Mouse (Mus musculus): ENCODE measurements around the gene Mtss1l. TPM values are rescaled to one million over a fixed set of nuclear protein-coding genes. Genes with fewer than 3 reads are reported as not detected.

The Mtss1l gene
- polyA plus RNA-seq, 1 experiment from 2014 or later = 9.9 TPM

- no peak for DNase-seq (ENCODE audit: low spot score)
- Histone ChIP-seq H3K4me3 (ENCODE audit: low read depth, low read length) (no peak overlapping the region), H3K9me3 (ENCODE audit: control insufficient read depth, low read length) (no peaks in the 10 kb centered on the region), H3K9ac (ENCODE audit: low read length) (no peak overlapping the region), H3K27me3 (replicated peaks; ENCODE audit: control insufficient read depth, insufficient read depth, low read length) (no peaks in the 10 kb centered on the region), H3K4me2 (ENCODE audit: low read length) (peak overlapping the region; percentile 70; the same call in 1 of the 2 replicates), H3K27ac (ENCODE audit: low read depth) (peak overlapping the region; percentile 74), H3K36me3 (ENCODE audit: control insufficient read depth, insufficient read depth, low read length) (no peaks in the 10 kb centered on the region), H3K4me1 (replicated peaks; ENCODE audit: control insufficient read depth, insufficient read depth, low read length) (peaks cover 83% of the 10 kb centered on the region)
- ATAC-seq (replicated peaks; ENCODE audit: low FRiP score, low TSS enrichment, low read depth) = no peak
- WGBS = 41% methylated on average over 6 of the region's 6 CpGs
These were observed 1.2 kb upstream of the Mtss1l start for GRCm38 (mm10) chr8:110719898-110720653.

GRCm38 (mm10) chr8:110721606-110722413 lies 534 bp downstream of the Mtss1l start:
- Histone ChIP-seq H3K4me1 (replicated peaks; ENCODE audit: control insufficient read depth, insufficient read depth, low read length) (peaks cover 67% of the 10 kb centered on the region), H3K4me3 (ENCODE audit: low read depth, low read length) (peak overlapping the region; percentile 70), H3K9me3 (ENCODE audit: control insufficient read depth, low read length) (no peaks in the 10 kb centered on the region), H3K4me2 (ENCODE audit: low read length) (peak overlapping the region; percentile 70), H3K27me3 (replicated peaks; ENCODE audit: control insufficient read depth, insufficient read depth, low read length) (no peaks in the 10 kb centered on the region), H3K36me3 (ENCODE audit: control insufficient read depth, insufficient read depth, low read length) (0 out of 2 replicates have a peak, but pooled peaks cover 8% of the 10 kb centered on the region), H3K9ac (ENCODE audit: low read length) (peak overlapping the region; percentile 81), H3K27ac (ENCODE audit: low read depth) (peak overlapping the region; percentile 74; the same call in 1 of the 2 replicates)
- peak; percentile 69 for DNase-seq (ENCODE audit: low spot score)
- ATAC-seq (replicated peaks; ENCODE audit: low FRiP score, low TSS enrichment, low read depth) = peak; percentile 67
- under 1% methylated on average over 55 of the region's 59 CpGs for WGBS

GRCm38 (mm10) chr8:110722414-110723011 lies 1.2 kb downstream of the Mtss1l start:
- H3K27me3 ChIP-seq (replicated peaks; ENCODE audit: control insufficient read depth, insufficient read depth, low read length) = no peaks in the 10 kb centered on the region
- H3K36me3 ChIP-seq (ENCODE audit: control insufficient read depth, insufficient read depth, low read length) = peaks cover 14% of the 10 kb centered on the region
- peak overlapping the region; percentile 81 for H3K9ac ChIP-seq (ENCODE audit: low read length)
- no peaks in the 10 kb centered on the region for H3K9me3 ChIP-seq (ENCODE audit: control insufficient read depth, low read length)
- H3K4me1 ChIP-seq (replicated peaks; ENCODE audit: control insufficient read depth, insufficient read depth, low read length) = peaks cover 60% of the 10 kb centered on the region
- peak overlapping the region; percentile 70 for H3K4me3 ChIP-seq (ENCODE audit: low read depth, low read length)
- DNase-seq (ENCODE audit: low spot score) (no peak), ATAC-seq (replicated peaks; ENCODE audit: low FRiP score, low TSS enrichment, low read depth) (no peak)
- WGBS = 48% methylated on average over 11 of the region's 11 CpGs
- H3K4me2 ChIP-seq (ENCODE audit: low read length) = peak overlapping the region; percentile 70
- no peak overlapping the region for H3K27ac ChIP-seq (ENCODE audit: low read depth)

DNA sequence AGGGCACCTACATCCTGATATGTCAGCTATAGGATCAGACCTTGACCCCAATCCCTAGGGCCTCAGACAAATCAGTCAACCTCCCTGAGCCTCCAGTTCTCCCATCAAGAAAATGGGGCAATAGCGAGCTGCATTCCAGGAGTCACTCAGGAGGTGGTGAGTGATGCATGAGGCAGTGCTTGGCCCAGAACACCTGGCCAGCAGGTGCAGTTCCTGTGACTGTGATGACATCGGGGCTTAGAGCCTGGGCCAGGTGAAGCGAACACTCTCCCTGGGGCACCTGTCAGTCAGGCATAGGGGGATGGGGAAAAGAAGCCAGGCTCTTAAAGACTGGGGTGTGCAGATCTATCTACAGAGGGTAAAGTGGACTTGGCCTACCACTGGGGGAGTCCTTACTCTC lies 3.2 kb downstream of the Mtss1l start:
- Histone ChIP-seq H3K9me3 (ENCODE audit: control insufficient read depth, low read length) (no peaks in the 10 kb centered on the region), H3K27me3 (replicated peaks; ENCODE audit: control insufficient read depth, insufficient read depth, low read length) (no peaks in the 10 kb centered on the region), H3K4me3 (ENCODE audit: low read depth, low read length) (no peak overlapping the region), H3K4me1 (replicated peaks; ENCODE audit: control insufficient read depth, insufficient read depth, low read length) (peaks cover 41% of the 10 kb centered on the region), H3K27ac (ENCODE audit: low read depth) (no peak overlapping the region), H3K4me2 (ENCODE audit: low read length) (no peak overlapping the region), H3K9ac (ENCODE audit: low read length) (0 out of 2 replicates have a peak overlapping the region, but pooled peaks have one; percentile 6), H3K36me3 (ENCODE audit: control insufficient read depth, insufficient read depth, low read length) (peaks cover 34% of the 10 kb centered on the region)
- 58% methylated on average over 3 of the region's 3 CpGs for WGBS
- ATAC-seq (replicated peaks; ENCODE audit: low FRiP score, low TSS enrichment, low read depth) (no peak), DNase-seq (ENCODE audit: low spot score) (no peak)

DNA sequence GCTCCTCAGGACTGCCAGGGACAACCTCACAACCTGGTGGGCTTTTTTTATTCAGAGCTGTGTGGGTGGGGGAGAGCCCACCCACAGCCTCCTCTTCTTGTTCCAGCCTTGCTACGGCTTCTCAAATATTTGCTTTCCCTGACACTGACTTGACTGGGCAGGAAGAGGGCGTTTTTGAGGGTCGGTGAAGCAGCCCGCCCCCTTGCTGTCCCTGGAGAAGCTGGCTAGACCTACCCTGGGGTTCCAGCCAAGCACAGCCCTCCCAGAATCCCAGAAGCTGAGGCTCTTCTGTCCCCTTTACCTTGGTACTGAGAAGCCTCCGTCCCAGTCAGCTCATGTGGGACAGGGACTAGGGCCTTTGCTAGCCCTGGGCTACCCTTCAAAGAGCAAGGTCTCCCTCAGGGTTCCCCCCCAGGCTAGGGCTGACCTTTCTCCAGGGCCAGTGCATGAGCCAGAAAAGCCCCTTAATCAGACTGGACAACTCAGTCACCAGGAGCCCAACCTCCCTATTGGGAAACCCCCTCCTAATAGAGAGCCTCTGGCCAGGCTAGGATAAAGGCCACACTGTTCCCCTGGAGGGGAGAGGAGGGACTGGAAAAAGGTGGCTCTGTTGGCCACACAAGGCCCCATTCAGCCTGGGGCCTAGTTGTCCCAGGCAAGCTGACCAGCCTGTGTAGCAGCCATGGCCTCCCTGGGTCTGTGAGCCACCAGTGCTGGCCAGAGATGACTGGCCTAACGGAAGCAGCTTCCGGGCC lies 4.0 kb downstream of the Mtss1l start:
- 0 out of 2 replicates have a peak overlapping the region, but pooled peaks have one; percentile 6 for H3K9ac ChIP-seq (ENCODE audit: low read length)
- peak overlapping the region; percentile 14; the same call in 1 of the 2 replicates for H3K27ac ChIP-seq (ENCODE audit: low read depth)
- peaks cover 34% of the 10 kb centered on the region for H3K4me1 ChIP-seq (replicated peaks; ENCODE audit: control insufficient read depth, insufficient read depth, low read length)
- no peaks in the 10 kb centered on the region for H3K9me3 ChIP-seq (ENCODE audit: control insufficient read depth, low read length)
- 38% methylated on average over 7 of the region's 7 CpGs for WGBS
- DNase-seq (ENCODE audit: low spot score) (no peak), ATAC-seq (replicated peaks; ENCODE audit: low FRiP score, low TSS enrichment, low read depth) (no peak)
- peaks cover 41% of the 10 kb centered on the region for H3K36me3 ChIP-seq (ENCODE audit: control insufficient read depth, insufficient read depth, low read length)
- H3K4me3 ChIP-seq (ENCODE audit: low read depth, low read length) = no peak overlapping the region
- H3K4me2 ChIP-seq (ENCODE audit: low read length) = no peak overlapping the region
- H3K27me3 ChIP-seq (replicated peaks; ENCODE audit: control insufficient read depth, insufficient read depth, low read length) = no peaks in the 10 kb centered on the region

DNA sequence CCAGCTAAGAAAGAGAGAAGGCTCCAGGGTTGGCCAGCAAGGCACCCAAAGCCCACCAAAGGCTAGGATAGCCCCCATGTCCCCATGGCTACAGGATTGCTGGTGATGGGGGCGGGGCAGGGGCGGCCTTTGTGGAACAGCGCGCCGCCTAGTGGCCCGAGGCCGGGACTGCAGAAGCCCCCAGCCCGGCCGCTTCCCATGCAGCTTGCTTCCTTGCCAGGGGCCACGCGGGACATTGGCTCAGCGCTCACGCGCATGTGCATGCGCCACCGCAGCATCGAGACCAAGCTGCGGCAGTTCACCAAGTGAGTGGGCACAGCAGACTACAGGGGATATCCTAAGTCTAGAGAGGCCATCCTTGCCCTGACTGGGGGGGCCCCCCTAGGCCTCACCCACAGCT lies 5.6 kb downstream of the Mtss1l start:
- H3K27ac ChIP-seq (ENCODE audit: low read depth) = no peak overlapping the region
- no peak overlapping the region for H3K4me2 ChIP-seq (ENCODE audit: low read length)
- DNase-seq (ENCODE audit: low spot score) = peak; percentile 86
- H3K9me3 ChIP-seq (ENCODE audit: control insufficient read depth, low read length) = no peaks in the 10 kb centered on the region
- H3K27me3 ChIP-seq (replicated peaks; ENCODE audit: control insufficient read depth, insufficient read depth, low read length) = no peaks in the 10 kb centered on the region
- H3K36me3 ChIP-seq (ENCODE audit: control insufficient read depth, insufficient read depth, low read length) = peaks cover 57% of the 10 kb centered on the region
- 16% methylated on average over 18 of the region's 18 CpGs for WGBS
- peaks cover 26% of the 10 kb centered on the region for H3K4me1 ChIP-seq (replicated peaks; ENCODE audit: control insufficient read depth, insufficient read depth, low read length)
- ATAC-seq (replicated peaks; ENCODE audit: low FRiP score, low TSS enrichment, low read depth) = no peak
- H3K9ac ChIP-seq (ENCODE audit: low read length) = no peak overlapping the region
- no peak overlapping the region for H3K4me3 ChIP-seq (ENCODE audit: low read depth, low read length)

DNA sequence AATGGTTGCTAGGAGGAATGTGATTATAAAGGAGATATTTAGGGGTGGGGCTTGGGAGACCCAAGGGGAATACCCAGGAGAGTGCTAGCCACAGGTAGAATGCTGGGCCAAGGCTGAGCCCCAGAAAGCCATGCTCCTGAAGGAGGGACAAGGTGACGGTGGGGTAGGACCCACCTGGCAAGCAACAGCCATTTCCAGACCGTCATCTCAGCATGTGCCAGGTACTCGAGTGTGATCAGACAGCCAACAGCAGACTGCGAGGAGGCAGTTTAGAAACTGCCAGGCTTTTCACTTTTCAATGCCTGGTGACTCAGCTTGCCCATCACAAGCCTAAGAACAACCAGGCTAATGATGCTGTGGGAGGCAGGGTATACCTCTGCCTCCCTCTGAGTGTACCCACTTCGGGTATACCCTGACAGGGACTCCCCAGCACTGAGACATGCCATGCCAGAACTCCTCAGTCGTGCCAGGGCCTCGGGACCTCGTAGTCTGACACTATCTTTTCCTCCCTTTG lies 10.1 kb downstream of the Mtss1l start:
- no peak for ATAC-seq (replicated peaks; ENCODE audit: low FRiP score, low TSS enrichment, low read depth)
- no peaks in the 10 kb centered on the region for H3K9me3 ChIP-seq (ENCODE audit: control insufficient read depth, low read length)
- H3K4me2 ChIP-seq (ENCODE audit: low read length) = no peak overlapping the region
- no peak for DNase-seq (ENCODE audit: low spot score)
- peaks cover 95% of the 10 kb centered on the region for H3K36me3 ChIP-seq (ENCODE audit: control insufficient read depth, insufficient read depth, low read length)
- no peaks in the 10 kb centered on the region for H3K4me1 ChIP-seq (replicated peaks; ENCODE audit: control insufficient read depth, insufficient read depth, low read length)
- no peak overlapping the region for H3K27ac ChIP-seq (ENCODE audit: low read depth)
- 92% methylated on average over 8 of the region's 8 CpGs for WGBS
- H3K9ac ChIP-seq (ENCODE audit: low read length) = no peak overlapping the region
- no peaks in the 10 kb centered on the region for H3K27me3 ChIP-seq (replicated peaks; ENCODE audit: control insufficient read depth, insufficient read depth, low read length)
- no peak overlapping the region for H3K4me3 ChIP-seq (ENCODE audit: low read depth, low read length)

DNA sequence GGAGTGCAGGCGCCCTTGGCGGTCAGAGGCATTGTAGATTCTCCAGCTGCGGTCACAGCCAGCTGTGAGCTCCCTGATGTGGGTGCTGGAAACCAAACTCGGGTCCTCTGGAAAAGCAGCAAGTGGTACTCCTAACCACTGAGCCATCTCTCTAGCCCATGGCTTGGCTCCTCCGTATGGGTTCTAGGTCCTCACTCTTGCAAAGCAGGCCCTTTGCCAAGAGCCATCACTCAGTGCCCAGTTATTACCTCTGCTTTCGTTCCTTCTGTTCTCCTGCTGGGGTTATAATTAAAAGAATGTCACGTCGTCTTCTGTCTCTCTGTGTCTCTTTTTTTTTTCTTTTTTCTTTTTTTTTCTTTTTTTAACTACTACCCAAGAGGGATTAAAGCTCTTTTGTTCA lies 11.8 kb downstream of the Mtss1l start:
- H3K4me1 ChIP-seq (replicated peaks; ENCODE audit: control insufficient read depth, insufficient read depth, low read length) = no peaks in the 10 kb centered on the region
- 90% methylated on average over 8 of the region's 8 CpGs for WGBS
- H3K9ac ChIP-seq (ENCODE audit: low read length) = no peak overlapping the region
- H3K9me3 ChIP-seq (ENCODE audit: control insufficient read depth, low read length) = no peaks in the 10 kb centered on the region
- H3K36me3 ChIP-seq (ENCODE audit: control insufficient read depth, insufficient read depth, low read length) = peaks cover 97% of the 10 kb centered on the region
- H3K4me2 ChIP-seq (ENCODE audit: low read length) = no peak overlapping the region
- DNase-seq (ENCODE audit: low spot score) (no peak), ATAC-seq (replicated peaks; ENCODE audit: low FRiP score, low TSS enrichment, low read depth) (no peak)
- H3K27ac ChIP-seq (ENCODE audit: low read depth) = no peak overlapping the region
- H3K4me3 ChIP-seq (ENCODE audit: low read depth, low read length) = no peak overlapping the region
- no peaks in the 10 kb centered on the region for H3K27me3 ChIP-seq (replicated peaks; ENCODE audit: control insufficient read depth, insufficient read depth, low read length)
